Mouse (Mus musculus) heart, postnatal 0 days (tissue): ENCODE measurements around the gene Zfp609. TPM values are rescaled to one million over a fixed set of nuclear protein-coding genes. Genes with fewer than 3 reads are reported as not detected.

Source experiments
- ATAC-seq: fragments of 200-750 bp; cut with Nextera tagmentation; 2 replicates; pipeline ENCODE4 v1.8.0; 2017; ENCODE audit warnings: low read depth, moderate number of reproducible peaks, moderate library complexity; ENCODE audit not compliant: insufficient read depth
- DNase-seq: peaks from one replicate; pipeline ENCODE4 v3.0.0-alpha.2; 2016; ENCODE audit warnings: low spot score
- H3K27ac ChIP-seq: fragments of 300-500 bp; sonication (generic); 2 replicates; pipeline ENCODE4 v1.5.1; 2014; ENCODE audit warnings: low read depth, mild to moderate bottlenecking
- H3K27me3 ChIP-seq: fragments of 300-500 bp; sonication (generic); 2 replicates; pipeline ENCODE4 v1.6.1; 2014; ENCODE audit warnings: low read length, mixed read lengths; ENCODE audit not compliant: control insufficient read depth, insufficient read depth
- H3K36me3 ChIP-seq: fragments of 300-500 bp; sonication (generic); replicated peaks from 2 replicates; pipeline ENCODE4 v1.6.1; 2014; ENCODE audit warnings: low read length, mixed read lengths; ENCODE audit not compliant: control insufficient read depth, insufficient read depth
- H3K4me1 ChIP-seq: fragments of 300-500 bp; sonication (generic); 2 replicates; pipeline ENCODE4 v1.6.1; 2014; ENCODE audit warnings: antibody characterized with exemption; ENCODE audit not compliant: control insufficient read depth, insufficient read depth
- H3K4me2 ChIP-seq: fragments of 300-500 bp; sonication (generic); 2 replicates; pipeline ENCODE4 v1.6.1; 2014; ENCODE audit warnings: low read depth, mild to moderate bottlenecking, low read length, moderate library complexity
- H3K4me3 ChIP-seq: fragments of 300-500 bp; sonication (generic); 2 replicates; pipeline ENCODE4 v1.5.1; 2014; ENCODE audit warnings: low read depth, low read length
- H3K9ac ChIP-seq: fragments of 300-500 bp; sonication (generic); replicated peaks from 2 replicates; pipeline ENCODE4 v1.6.1; 2014; ENCODE audit warnings: low read depth, low read length, mixed read lengths
- H3K9me3 ChIP-seq: fragments of 300-500 bp; sonication (generic); replicated peaks from 2 replicates; pipeline ENCODE4 v1.6.1; 2016; ENCODE audit warnings: low read length; ENCODE audit not compliant: control insufficient read depth
- CTCF ChIP-seq: IDR thresholded peaks from 2 replicates; pipeline ENCODE4 v1.5.1; 2016; ENCODE audit warnings: antibody characterized with exemption, control low read depth, low read depth
- EP300 ChIP-seq: IDR thresholded peaks from 2 replicates; pipeline ENCODE4 v1.6.1; 2016; ENCODE audit warnings: antibody characterized with exemption, low read depth
- WGBS: fragments of 180-500 bp; shearing (Covaris S2); extraction: QIAGEN DNeasy Blood & Tissue Kit; methylation state at CpG from one replicate; pipeline ENCODE4 v1.1.7; 2014; 5-methylcytosine and 5-hydroxymethylcytosine counted together
- polyA plus RNA-seq: library from polyadenylated mRNA; unstranded; fragments of >200 nt; fragmentation: Nextera tagmentation; extraction: Ambion mirVana; gene quantifications from 2 replicates; pipeline ENCODE4 v1.2.1, GENCODE M21; 2015
- total RNA-seq: library from RNA; depleted of rRNA; stranded (reverse); fragments of >200 nt; gene quantifications from 2 replicates; pipeline ENCODE4 v1.2.3, GENCODE M21; 2014; ENCODE audit warnings: low replicate concordance

Gene Zfp609
- total and polyA plus RNA-seq, 2 experiments from 2014 or later = 2.9 to 7.6 TPM

- no peak overlapping the region for H3K9ac ChIP-seq
- DNase-seq (no peak), ATAC-seq (no peak)
- no peaks in the 10 kb centered on the region for H3K27me3 ChIP-seq
- no peak overlapping the region for H3K27ac ChIP-seq
- 95% methylated on average over 7 of the region's 7 CpGs for WGBS
- TF ChIP-seq EP300 (no peak), CTCF (no peak)
- no peaks in the 10 kb centered on the region for H3K36me3 ChIP-seq
- peaks cover 8% of the 10 kb centered on the region; the same call in 1 of the 2 replicates for H3K4me1 ChIP-seq
- no peak overlapping the region for H3K4me2 ChIP-seq
- H3K4me3 ChIP-seq = no peak overlapping the region
- no peaks in the 10 kb centered on the region for H3K9me3 ChIP-seq
These were observed 75.5 kb downstream of the Zfp609 start for GRCm38 (mm10) chr9:65751906-65752305.

- no peak overlapping the region for H3K27ac ChIP-seq
- H3K27me3 ChIP-seq = no peaks in the 10 kb centered on the region
- H3K36me3 ChIP-seq = no peaks in the 10 kb centered on the region
- no peak for DNase-seq
- no peak overlapping the region for H3K4me3 ChIP-seq
- no peak overlapping the region for H3K4me2 ChIP-seq
- H3K9ac ChIP-seq = no peak overlapping the region
- TF ChIP-seq CTCF (no peak), EP300 (no peak)
- no peak for ATAC-seq
- H3K4me1 ChIP-seq = peaks cover 24% of the 10 kb centered on the region
- H3K9me3 ChIP-seq = no peaks in the 10 kb centered on the region
- 54% methylated on average over 4 of the region's 4 CpGs for WGBS
These were observed 79.3 kb downstream of the Zfp609 start for GRCm38 (mm10) chr9:65748102-65748501.

GRCm38 (mm10) chr9:65746479-65746878 lies 80.9 kb downstream of the Zfp609 start:
- ATAC-seq = no peak
- Histone ChIP-seq H3K27me3 (no peaks in the 10 kb centered on the region), H3K27ac (no peak overlapping the region), H3K36me3 (no peaks in the 10 kb centered on the region), H3K4me2 (no peak overlapping the region), H3K4me3 (no peak overlapping the region), H3K9me3 (no peaks in the 10 kb centered on the region), H3K4me1 (peaks cover 24% of the 10 kb centered on the region), H3K9ac (no peak overlapping the region)
- 80% methylated on average over 2 of the region's 2 CpGs for WGBS
- no peak for TF ChIP-seq EP300
- no peak for TF ChIP-seq CTCF
- DNase-seq = no peak

- no peak overlapping the region for H3K4me2 ChIP-seq
- no peak for DNase-seq
- no peak for TF ChIP-seq CTCF
- TF ChIP-seq EP300 = no peak
- H3K9ac ChIP-seq = no peak overlapping the region
- ATAC-seq = no peak
- peaks cover 24% of the 10 kb centered on the region for H3K4me1 ChIP-seq
- no peak overlapping the region for H3K27ac ChIP-seq
- no peaks in the 10 kb centered on the region for H3K36me3 ChIP-seq
- no peaks in the 10 kb centered on the region for H3K9me3 ChIP-seq
- no peak overlapping the region for H3K4me3 ChIP-seq
- 78% methylated on average over 5 of the region's 5 CpGs for WGBS
- no peaks in the 10 kb centered on the region for H3K27me3 ChIP-seq
These were observed 81.9 kb downstream of the Zfp609 start for GRCm38 (mm10) chr9:65745456-65745855.

GRCm38 (mm10) chr9:65744171-65745082 lies 82.9 kb downstream of the Zfp609 start:
- Histone ChIP-seq H3K4me3 (no peak overlapping the region), H3K4me1 (peaks cover 24% of the 10 kb centered on the region), H3K9me3 (no peaks in the 10 kb centered on the region), H3K9ac (no peak overlapping the region), H3K4me2 (no peak overlapping the region), H3K36me3 (no peaks in the 10 kb centered on the region), H3K27me3 (no peaks in the 10 kb centered on the region), H3K27ac (peak overlapping the region; percentile 68)
- DNase-seq (peak; percentile 81), ATAC-seq (peak; percentile 86)
- WGBS = 22% methylated on average over 4 of the region's 4 CpGs
- TF ChIP-seq CTCF (no peak), EP300 (no peak)
